Mouse (Mus musculus): ENCODE results near the gene Olfr1015.

DNA sequence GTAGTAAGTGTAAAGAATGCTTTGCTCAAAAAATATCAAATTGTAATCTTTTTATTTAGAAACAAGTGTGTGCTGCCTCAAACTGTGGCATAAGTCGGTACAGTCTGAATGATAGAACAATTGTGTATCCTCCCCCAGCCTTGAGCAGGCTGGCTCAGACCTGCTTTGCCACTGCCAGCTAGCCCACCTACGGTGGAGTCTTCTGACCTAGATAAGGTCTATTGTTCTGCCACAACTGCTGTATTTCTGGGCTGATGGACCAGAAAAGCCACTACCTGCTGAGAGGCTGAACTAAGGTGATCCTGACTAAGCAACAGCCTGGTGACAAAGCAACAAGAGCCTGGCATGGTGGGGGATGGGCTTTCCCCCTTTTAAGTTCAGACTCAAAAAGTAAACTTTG lies 10.5 kb downstream of the Olfr1015 start:
- TF ChIP-seq CTCF (conservative IDR thresholded peaks at IDR 0.05; ENCODE audit: insufficient read depth, insufficient read length, low read depth, low read length) (no peak), POLR2A (IDR thresholded peaks at IDR 0.05; ENCODE audit: low read depth, low read length) (no peak)
